Mouse (Mus musculus) A20 (cell line): Measurements from ENCODE around the gene Dnajb7.

Source experiments
- DNase-seq: peaks from one replicate; pipeline ENCODE4 v3.0.0-alpha.2; 2011; ENCODE audit warnings: low read depth, low spot score

Dnajb7 gene

GRCm38 (mm10) chr15:81408199-81408598 is at the start of gene Dnajb7:
Dnajb7 (minus strand) TSS chr15:81408299.
- no peak for DNase-seq

GRCm38 (mm10) chr15:81448463-81448862 is 40.4 kb upstream of the Dnajb7 start:
- DNase-seq = peak; percentile 66

- no peak for DNase-seq
These were observed 31.1 kb upstream of the Dnajb7 start for GRCm38 (mm10) chr15:81439236-81439635.

GRCm38 (mm10) chr15:81438345-81438744 is 30.2 kb upstream of the Dnajb7 start:
- DNase-seq = no peak

GRCm38 (mm10) chr15:81431195-81431594 is 23.1 kb upstream of the Dnajb7 start:
- no peak for DNase-seq

- DNase-seq = no peak
These were observed 19.8 kb upstream of the Dnajb7 start for GRCm38 (mm10) chr15:81427947-81428346.

GRCm38 (mm10) chr15:81425311-81425710 is 17.2 kb upstream of the Dnajb7 start:
- DNase-seq = no peak

- DNase-seq = no peak
These were observed 14.1 kb upstream of the Dnajb7 start for GRCm38 (mm10) chr15:81422156-81422681.

GRCm38 (mm10) chr15:81421454-81421853 is 13.4 kb upstream of the Dnajb7 start:
- DNase-seq = peak; percentile 20

- no peak for DNase-seq
These were observed 10.0 kb upstream of the Dnajb7 start for GRCm38 (mm10) chr15:81418065-81418464.

- peak; percentile 79 for DNase-seq
These were observed 8.7 kb upstream of the Dnajb7 start for GRCm38 (mm10) chr15:81416763-81417310.

- no peak for DNase-seq
These were observed 3.1 kb downstream of the Dnajb7 start for GRCm38 (mm10) chr15:81405008-81405407.

- DNase-seq = peak; percentile 98
These were observed 8.3 kb downstream of the Dnajb7 start, which contains the start of the genes St13 and Xpnpep3 for GRCm38 (mm10) chr15:81399638-81400315. St13 (minus strand) TSS chr15:81400077. Xpnpep3 (plus strand) TSS chr15:81400138.

GRCm38 (mm10) chr15:81399297-81399637 is 8.8 kb downstream of the Dnajb7 start:
- DNase-seq = no peak

- DNase-seq = no peak
These were observed 9.9 kb downstream of the Dnajb7 start for GRCm38 (mm10) chr15:81398189-81398588.

- no peak for DNase-seq
These were observed 13.7 kb downstream of the Dnajb7 start for GRCm38 (mm10) chr15:81394211-81394915.

- DNase-seq = peak; percentile 64
These were observed 15.1 kb downstream of the Dnajb7 start for GRCm38 (mm10) chr15:81392997-81393396.

GRCm38 (mm10) chr15:81386327-81386726 is 21.8 kb downstream of the Dnajb7 start:
- DNase-seq = peak; percentile 29

- no peak for DNase-seq
These were observed 29.3 kb downstream of the Dnajb7 start for GRCm38 (mm10) chr15:81378845-81379244.

- DNase-seq = no peak
These were observed 33.5 kb downstream of the Dnajb7 start for GRCm38 (mm10) chr15:81374621-81375020.

GRCm38 (mm10) chr15:81370356-81370755 is 37.7 kb downstream of the Dnajb7 start:
- no peak for DNase-seq

GRCm38 (mm10) chr15:81368601-81369000 is 39.5 kb downstream of the Dnajb7 start:
- DNase-seq = no peak

GRCm38 (mm10) chr15:81366241-81366640 is 41.9 kb downstream of the Dnajb7 start:
- no peak for DNase-seq
